Mouse (Mus musculus): ENCODE data around the gene 4932438H23Rik.

DNA sequence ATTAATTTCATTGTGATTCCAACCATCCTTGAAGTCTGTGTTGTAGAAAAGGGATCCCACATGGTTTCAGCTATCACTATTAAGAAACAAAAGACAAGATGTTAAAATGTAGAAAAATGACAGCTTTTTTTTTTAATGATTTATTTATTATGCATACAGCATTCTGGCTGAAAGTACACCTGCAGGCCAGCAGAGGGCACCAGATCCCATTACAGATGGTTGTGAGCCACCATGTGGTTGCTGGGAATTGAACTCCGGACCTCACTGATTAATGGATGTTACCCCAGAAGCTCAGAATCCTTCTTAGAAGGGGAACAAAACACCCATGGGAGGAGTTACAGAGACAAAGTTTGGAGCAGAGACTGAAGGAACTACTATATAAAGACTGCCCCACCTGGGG, 71.5 kb downstream of the 4932438H23Rik start:
- TF ChIP-seq POLR2A (IDR thresholded peaks at IDR 0.05; ENCODE audit: borderline replicate concordance, insufficient read depth, low read length) (no peak), CTCF (IDR thresholded peaks at IDR 0.05; ENCODE audit: borderline replicate concordance, insufficient read depth, low read depth, low read length) (peak; percentile 28; the same call in 1 of the 2 replicates)
